Mouse (Mus musculus): Measurements from ENCODE around the gene Lins1. TPM values are rescaled to one million over a fixed set of nuclear protein-coding genes. Genes with fewer than 3 reads are reported as not detected.
A peak's percentile ranks its signal among the peaks of the same experiment; 100 is the strongest.

Gene Lins1
- total RNA-seq, 2 experiments from 2014 or later: 4.2 to 8.0 TPM

DNA sequence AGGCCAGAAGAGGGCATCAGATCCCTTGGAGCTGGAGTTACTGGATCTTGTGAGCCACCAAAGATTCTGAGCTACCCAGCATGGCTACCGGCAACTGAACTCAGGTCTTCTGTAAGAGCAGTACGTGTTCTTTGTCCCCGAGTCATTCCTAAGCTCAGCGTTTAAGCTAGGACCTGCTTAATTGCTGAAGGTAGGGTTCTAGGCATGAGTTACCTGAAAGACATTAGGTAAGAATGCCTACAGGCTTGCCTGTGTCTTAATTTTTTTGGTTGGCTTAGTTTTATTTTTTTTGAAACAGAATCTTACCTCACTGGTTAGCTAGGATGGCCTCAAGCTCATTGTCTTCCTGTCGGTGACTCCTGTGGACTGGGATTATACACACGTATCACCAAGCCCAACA is 38.4 kb downstream of the Lins1 start:
- no peak for ATAC-seq (replicated peaks; ENCODE audit: poor library complexity)

DNA sequence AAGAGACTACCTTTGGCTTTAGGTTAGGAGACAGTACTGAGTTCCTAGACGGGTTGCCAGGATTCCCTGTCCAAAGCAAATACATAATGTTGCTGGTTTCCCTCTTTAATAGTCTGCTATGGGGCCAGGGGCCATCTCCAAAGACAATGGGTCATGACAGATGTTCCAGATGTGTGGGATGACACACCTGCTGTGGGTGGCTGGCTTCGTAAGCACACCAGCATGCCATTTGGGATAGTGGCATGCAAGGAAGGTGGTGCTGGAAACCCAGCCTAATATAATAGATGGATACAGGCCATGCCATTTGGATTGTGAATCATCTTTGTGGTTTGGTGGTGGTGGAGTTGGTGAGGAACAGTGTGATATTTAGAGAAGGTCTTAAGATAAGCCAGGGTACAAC is 39.5 kb downstream of the Lins1 start:
- ATAC-seq (replicated peaks; ENCODE audit: poor library complexity): no peak

DNA sequence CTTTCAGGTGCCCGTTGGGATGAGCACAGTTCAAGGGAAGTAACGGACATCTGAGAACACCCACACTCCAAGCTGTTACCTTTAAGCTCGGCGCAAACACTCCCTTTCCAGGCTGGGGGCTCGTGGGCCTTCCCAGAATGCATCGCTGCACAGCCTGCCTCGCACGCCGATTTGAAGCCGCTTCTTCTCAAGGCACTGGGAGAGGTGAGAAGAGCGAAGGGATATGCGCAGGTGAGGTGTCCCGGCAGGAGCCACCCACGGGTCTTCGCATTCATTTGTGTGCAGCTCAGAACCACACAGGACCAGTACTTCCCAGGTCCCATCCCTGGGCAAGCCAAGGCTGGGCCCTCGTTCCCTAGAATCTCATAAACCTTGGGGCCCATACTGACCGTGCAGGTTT is 43.7 kb downstream of the Lins1 start:
- ATAC-seq (replicated peaks; ENCODE audit: poor library complexity): no peak

DNA sequence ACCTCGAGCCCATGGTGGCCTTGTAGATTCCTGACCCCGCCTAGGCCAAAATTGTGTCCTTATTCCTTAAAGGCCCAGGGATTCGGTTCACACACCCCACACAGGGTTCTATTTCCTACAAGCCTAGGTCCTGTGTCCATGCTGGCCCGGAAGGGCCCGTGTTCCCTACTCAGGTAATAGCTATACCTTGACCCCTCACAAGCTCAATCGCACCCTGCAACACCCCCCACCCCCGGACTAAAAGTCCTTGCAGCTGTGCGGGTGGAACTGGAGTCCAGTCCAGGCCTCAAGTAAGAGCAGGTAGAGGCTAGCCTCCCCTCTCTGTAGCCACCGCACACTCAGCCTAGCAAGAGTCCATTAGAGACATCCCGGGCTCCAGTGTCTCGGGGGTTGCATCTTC is 44.2 kb downstream of the Lins1 start:
- no peak for ATAC-seq (replicated peaks; ENCODE audit: poor library complexity)

DNA sequence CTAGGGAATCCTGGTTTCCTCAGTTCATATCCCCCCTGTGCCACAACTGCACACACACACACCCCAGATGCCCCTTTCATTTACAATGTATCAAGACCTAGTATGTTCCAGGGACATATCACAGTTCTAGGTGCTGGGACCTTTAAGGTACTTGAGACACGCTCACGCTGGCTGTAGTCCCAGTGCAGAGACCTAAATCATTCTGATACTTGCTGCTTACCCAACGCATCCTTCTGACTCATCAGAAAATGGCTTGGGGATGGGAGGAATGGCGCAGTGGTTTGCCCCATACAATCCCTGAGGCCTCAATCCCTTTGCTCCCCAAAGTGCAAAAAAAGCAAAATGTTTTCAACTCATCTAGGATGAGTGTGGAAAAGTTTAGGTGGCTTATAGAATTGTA is 44.8 kb downstream of the Lins1 start:
- ATAC-seq (replicated peaks; ENCODE audit: poor library complexity): no peak

DNA sequence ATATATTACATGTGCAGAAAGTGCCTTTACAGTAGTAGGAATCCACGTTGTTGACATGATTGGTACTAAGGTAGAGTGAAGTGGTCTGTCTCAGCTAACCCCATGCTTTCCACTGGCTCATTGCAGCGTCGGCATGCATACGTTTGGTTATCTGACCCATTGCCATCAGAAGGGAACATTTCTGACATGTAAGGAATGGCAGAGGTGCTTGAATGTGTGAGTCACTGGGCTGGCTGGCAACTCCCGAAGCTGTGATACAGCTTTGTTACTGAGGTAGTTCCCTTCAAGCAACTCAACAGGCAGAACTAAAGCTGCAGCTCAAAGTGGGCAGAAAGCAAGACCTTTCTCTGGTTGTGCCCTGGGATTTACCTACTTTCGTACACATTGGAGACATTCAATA is 45.3 kb downstream of the Lins1 start:
- ATAC-seq (replicated peaks; ENCODE audit: poor library complexity): no peak

DNA sequence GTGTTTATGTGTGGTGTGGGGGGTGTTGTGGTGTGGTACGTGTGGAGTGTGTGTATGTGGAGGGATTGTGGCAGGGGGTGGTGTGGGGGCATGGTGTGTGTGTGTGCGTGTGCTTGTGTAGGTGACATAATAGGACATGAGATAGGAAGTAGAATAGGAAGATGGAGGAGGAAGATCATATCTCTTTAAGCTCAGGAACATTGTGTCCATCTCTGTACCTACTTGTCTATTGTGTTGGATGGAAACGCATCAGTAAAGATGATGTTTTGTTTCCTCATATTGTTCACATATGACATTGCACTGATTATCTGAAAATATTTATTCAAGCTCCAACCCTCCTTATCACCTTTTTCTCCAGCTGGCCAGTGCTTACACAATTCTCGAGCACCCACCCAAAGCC is 47.7 kb downstream of the Lins1 start:
- no peak for ATAC-seq (replicated peaks; ENCODE audit: poor library complexity)

DNA sequence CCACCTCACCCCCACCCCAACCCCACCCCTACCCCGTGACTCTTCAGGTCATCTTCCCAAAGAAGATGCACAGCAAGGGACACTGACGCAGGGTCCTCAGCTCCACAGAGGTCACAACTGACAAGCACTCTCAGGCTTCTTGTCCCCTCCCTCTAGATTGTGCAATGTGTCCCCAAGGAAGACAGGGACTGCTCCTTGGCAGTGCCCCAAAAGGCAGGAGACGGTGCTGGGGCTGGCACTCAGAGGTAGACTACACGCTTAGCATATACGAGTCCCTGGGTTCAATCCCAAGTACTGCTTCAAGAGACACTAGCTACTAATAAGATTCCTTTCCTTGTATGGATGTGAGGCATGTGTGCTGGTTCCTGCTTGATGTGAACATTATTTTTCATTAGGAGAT is 51.3 kb downstream of the Lins1 start:
- no peak for ATAC-seq (replicated peaks; ENCODE audit: poor library complexity)

DNA sequence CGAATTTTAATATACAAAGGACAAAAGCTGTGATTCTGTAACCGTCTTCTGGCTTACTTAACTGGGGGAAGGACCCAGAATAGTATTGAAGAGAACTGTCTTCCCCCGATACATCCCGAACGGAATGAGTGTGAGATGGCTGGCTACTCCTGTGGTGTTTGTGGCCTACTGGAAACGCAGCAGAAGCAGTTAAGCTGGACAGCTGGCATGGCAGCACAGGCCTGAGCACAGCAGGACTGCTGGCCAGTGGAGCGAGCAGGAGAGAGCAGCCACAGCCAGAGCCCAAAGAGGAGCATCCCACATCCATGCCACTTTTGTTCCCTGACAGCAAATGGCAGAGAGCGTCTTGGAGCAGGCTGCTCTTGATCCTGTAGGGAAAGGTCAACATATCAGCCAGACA is 51.7 kb downstream of the Lins1 start:
- ATAC-seq (replicated peaks; ENCODE audit: poor library complexity): no peak

DNA sequence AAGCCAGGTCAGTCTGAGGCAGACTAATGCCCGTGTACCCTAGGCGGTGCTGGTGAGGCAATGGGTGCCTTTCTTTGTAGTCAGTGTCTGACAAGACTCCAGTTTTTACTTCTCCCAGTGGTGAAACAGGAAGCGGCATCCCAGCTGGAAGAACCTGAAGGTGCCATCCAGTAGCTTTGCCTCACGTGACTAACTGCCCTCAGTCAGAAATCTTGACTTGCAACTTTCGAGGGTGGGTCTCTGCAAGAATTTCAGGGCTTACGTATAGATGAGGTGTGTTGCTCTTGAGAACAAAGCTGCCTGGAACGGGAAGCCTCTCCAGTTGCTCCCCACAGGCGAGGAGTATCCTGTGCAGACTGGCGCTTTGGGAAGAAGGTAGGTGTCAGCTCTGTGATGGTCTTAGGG is 53.7 kb downstream of the Lins1 start, which contains the start of gene Cers3:
TSS of gene Cers3 (plus strand) at position 128 of the 405 bp plus-strand sequence.
- ATAC-seq (replicated peaks; ENCODE audit: poor library complexity): no peak

DNA sequence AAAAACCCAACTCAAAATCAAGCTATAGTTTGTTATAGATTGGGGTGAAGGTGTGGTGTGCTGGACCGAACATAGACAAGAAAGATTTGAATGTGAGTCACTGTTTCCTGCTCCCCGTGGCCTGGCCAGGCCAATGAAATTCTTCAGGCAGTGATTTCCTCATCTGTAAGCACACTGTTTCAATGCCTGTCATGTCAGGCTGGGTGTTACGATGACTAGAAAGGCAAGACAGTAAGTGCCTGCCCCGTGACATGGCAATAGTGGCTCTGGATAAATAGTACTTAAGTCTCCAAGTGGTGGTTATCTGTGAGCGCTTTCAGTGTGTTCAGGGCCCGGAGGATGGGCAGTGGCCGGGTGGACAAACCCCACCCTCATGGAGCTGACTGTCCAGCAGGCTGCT is 57.3 kb downstream of the Lins1 start:
- no peak for ATAC-seq (replicated peaks; ENCODE audit: poor library complexity)

DNA sequence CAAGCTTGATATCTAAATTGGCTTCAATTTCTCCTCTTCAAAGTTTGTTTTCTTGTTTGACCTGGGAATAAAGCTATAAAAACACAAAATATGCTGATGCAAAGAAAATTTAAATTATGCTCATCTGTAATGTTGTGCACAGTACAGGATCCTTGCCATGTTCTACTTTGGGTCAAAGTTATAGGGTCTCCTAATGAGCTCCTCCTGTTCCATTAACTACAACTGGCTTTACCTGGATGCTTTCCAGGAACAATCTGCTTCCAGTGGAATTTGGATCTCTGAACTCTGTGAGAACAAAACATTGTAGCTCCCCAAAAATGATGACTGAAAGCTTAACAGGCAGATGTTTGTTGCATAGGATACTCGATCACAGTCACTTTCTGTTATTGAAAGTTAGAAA is 60.3 kb downstream of the Lins1 start:
- ATAC-seq (replicated peaks; ENCODE audit: poor library complexity): no peak

DNA sequence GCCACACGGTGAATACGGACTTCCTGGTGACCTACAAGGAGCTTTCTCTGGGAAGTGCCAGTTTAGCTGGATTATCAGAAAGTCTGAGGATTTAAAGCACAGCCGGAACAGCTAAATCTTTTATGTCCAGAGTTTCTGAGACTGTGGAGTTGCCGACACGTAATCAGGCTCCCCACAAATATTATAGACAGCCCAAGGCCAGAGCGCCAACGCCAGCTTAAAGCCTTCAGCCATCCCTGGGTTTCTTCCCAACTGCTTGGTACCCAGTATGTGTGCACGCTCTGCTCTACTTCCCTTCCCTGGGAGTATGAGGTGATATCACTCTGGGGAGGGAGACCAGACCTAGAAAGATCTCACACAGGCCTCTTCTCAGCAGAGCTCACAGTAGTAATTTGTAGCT is 64.1 kb downstream of the Lins1 start:
- ATAC-seq (replicated peaks; ENCODE audit: poor library complexity): no peak

DNA sequence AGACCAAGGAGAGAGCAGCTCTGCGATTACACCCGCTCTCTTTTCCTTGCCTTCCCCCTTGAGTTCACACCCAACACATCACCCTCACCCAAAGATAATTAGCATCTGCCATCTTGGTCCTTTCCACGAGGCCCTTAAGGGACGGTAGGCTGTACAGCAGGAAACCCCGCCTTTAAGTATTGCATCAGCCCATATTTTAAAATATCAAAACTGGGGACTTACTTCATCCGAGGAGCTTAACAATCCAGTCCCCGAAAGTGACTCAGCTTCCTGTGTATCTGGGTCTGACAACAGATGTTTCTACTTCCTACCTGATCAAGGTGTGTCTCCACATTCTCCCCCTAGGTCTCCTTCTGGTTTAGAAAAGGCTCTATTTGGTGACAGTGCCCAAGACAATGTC is 65.9 kb downstream of the Lins1 start:
- peak; percentile 37 for ATAC-seq (replicated peaks; ENCODE audit: poor library complexity)

Other genes with a start within 250 kb of the Lins1 start
- 11.5 and 16.6 TPM in 2 replicates for gene Asb7, start 293 bp upstream of the Lins1 start, total RNA-seq (2015)
- 8.7 and 8.9 TPM in 2 replicates for gene Asb7, start 293 bp upstream of the Lins1 start, total RNA-seq (2017)
- gene Cers3, start 53.6 kb downstream of the Lins1 start, total RNA-seq (2015): 0.29 TPM in 1 of 2 replicates, not detected in the other
- not detected in 2 replicates for gene Cers3, start 53.6 kb downstream of the Lins1 start, total RNA-seq (2017)
- 0.17 and 0.20 TPM in 2 replicates for gene Adamts17, start 149.8 kb downstream of the Lins1 start, total RNA-seq (2015)
- gene Adamts17, start 149.8 kb downstream of the Lins1 start, total RNA-seq (2017): 0.04 and 0.27 TPM in 2 replicates

All from megakaryocyte progenitor cell, adult 5-6 weeks (primary cell).